Mouse (Mus musculus): ENCODE data around the gene R3hdm1. TPM values are rescaled to one million over a fixed set of nuclear protein-coding genes. Genes with fewer than 3 reads are reported as not detected.

Gene R3hdm1
- polyA plus RNA-seq, 1 experiment, result 212 TPM

DNA sequence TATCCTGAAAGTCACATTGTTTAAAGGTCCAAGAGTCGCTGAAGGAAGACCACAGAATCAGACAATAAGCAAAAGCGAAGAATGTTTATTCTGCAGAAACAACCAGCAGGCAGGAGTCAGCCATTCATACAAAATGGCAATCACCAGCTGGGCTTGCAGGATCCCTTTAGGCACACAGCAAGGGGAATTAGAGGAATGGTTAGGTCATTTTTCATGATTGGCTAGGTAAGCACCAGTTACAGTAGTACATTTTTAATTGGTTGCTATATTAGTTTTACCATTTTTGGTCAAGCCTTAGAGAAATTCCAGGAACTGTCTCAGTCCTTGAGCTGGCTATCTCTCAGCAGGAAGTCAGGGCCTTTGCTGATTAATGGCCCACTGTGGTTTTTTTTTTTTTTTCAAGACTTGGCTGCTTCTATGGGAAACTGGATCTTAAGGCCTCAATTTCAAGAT, 34.1 kb upstream of the R3hdm1 start:
- H3K4me3 ChIP-seq (ENCODE audit: control insufficient read depth, low read depth, low read length), result no peak overlapping the region
- no peaks in the 10 kb centered on the region for H3K27me3 ChIP-seq (ENCODE audit: control insufficient read depth, insufficient read depth, low read length)
- H3K36me3 ChIP-seq (ENCODE audit: control insufficient read depth, insufficient read depth, low read length), result no peaks in the 10 kb centered on the region
- no peaks in the 10 kb centered on the region for H3K4me1 ChIP-seq (ENCODE audit: control insufficient read depth, insufficient read depth, low read length)
- no peak overlapping the region for H3K27ac ChIP-seq (ENCODE audit: control insufficient read depth, insufficient read depth, low read depth, low read length)
- TF ChIP-seq CTCF (IDR thresholded peaks at IDR 0.05; ENCODE audit: control insufficient read depth, insufficient read depth, insufficient replicate concordance, low read depth, low read length) (no peak), POLR2A (IDR thresholded peaks at IDR 0.05; ENCODE audit: control insufficient read depth, low read depth, low read length) (no peak)

DNA sequence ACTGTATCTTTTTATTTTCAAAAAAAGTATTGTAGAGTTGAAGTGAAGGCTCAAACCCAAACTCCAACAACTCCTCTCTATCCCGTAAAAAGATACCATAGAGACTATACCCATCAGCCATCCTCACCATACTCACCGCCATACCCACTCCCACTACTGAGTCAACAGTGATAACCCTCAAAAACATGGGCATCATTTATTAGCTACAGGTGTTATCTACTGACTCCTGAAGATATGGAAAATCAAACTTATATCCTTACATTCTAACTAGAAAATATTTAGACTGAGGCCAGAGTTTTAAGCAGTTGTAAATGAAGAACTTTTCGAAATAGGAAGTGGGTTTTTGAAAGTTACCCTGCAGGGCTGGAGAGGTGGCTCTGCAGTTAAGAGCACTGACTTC, 33.1 kb upstream of the R3hdm1 start:
- Histone ChIP-seq H3K27ac (ENCODE audit: control insufficient read depth, insufficient read depth, low read depth, low read length) (no peak overlapping the region), H3K4me1 (ENCODE audit: control insufficient read depth, insufficient read depth, low read length) (no peaks in the 10 kb centered on the region), H3K27me3 (ENCODE audit: control insufficient read depth, insufficient read depth, low read length) (no peaks in the 10 kb centered on the region), H3K36me3 (ENCODE audit: control insufficient read depth, insufficient read depth, low read length) (no peaks in the 10 kb centered on the region), H3K4me3 (ENCODE audit: control insufficient read depth, low read depth, low read length) (no peak overlapping the region)
- TF ChIP-seq POLR2A (IDR thresholded peaks at IDR 0.05; ENCODE audit: control insufficient read depth, low read depth, low read length) (no peak), CTCF (IDR thresholded peaks at IDR 0.05; ENCODE audit: control insufficient read depth, insufficient read depth, insufficient replicate concordance, low read depth, low read length) (no peak)

DNA sequence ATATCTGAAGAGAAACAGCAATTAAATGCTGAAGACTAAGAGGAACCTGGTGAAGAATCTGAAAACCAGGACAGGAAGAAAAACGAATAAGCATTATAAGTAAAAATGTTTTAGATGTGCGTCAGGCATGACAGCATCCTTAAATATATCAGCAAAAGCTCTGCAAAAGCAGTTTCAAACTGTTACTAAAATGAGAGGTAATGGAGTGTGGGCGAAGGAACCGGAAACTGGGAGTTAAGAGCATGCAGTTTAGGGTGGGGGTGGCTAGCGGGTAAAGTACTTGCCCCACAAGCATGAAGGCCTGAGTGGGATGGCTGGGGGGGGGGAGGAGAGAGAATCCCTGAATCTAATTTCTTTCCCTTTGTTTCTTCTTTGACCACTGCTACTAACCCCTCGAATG, 30.1 kb upstream of the R3hdm1 start:
- Histone ChIP-seq H3K36me3 (ENCODE audit: control insufficient read depth, insufficient read depth, low read length) (no peaks in the 10 kb centered on the region), H3K4me1 (ENCODE audit: control insufficient read depth, insufficient read depth, low read length) (no peaks in the 10 kb centered on the region), H3K27ac (ENCODE audit: control insufficient read depth, insufficient read depth, low read depth, low read length) (no peak overlapping the region), H3K4me3 (ENCODE audit: control insufficient read depth, low read depth, low read length) (no peak overlapping the region), H3K27me3 (ENCODE audit: control insufficient read depth, insufficient read depth, low read length) (no peaks in the 10 kb centered on the region)
- TF ChIP-seq POLR2A (IDR thresholded peaks at IDR 0.05; ENCODE audit: control insufficient read depth, low read depth, low read length), result no peak
- TF ChIP-seq CTCF (IDR thresholded peaks at IDR 0.05; ENCODE audit: control insufficient read depth, insufficient read depth, insufficient replicate concordance, low read depth, low read length), result no peak

DNA sequence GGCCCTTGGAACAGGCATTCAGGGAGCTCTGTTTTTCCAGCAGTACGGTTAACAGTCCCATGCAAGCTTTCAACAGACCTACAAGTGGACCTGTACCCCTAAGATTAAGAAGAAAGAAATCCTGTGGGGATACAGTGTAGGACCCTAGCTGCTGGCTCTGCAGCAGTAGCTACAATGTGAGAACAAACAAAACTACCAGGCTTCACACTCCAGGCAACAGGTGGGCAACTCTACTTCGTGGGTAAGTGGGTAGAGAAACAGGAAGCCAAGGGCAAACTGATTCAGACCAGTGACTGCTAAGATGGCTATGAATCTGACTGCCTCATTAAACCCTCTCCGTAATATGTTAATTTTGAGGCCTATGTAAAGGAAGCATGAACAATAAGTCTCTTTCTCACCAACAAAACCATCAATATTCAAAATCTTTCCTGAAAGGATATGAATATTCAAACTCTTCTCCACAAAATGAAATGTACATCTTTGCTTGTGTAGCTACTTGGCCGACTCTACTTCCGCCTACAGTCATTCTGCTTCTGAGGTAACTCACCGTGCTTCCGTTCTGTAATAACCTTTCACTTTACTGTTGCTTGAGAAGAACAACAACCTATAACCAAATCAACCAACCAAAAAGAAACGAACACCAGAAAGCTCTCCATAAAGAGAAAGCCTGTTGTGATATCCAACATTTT, 26.2 kb upstream of the R3hdm1 start:
- H3K27ac ChIP-seq (ENCODE audit: control insufficient read depth, insufficient read depth, low read depth, low read length), result no peak overlapping the region
- TF ChIP-seq POLR2A (IDR thresholded peaks at IDR 0.05; ENCODE audit: control insufficient read depth, low read depth, low read length) (no peak), CTCF (IDR thresholded peaks at IDR 0.05; ENCODE audit: control insufficient read depth, insufficient read depth, insufficient replicate concordance, low read depth, low read length) (no peak)
- no peaks in the 10 kb centered on the region for H3K36me3 ChIP-seq (ENCODE audit: control insufficient read depth, insufficient read depth, low read length)
- no peaks in the 10 kb centered on the region for H3K27me3 ChIP-seq (ENCODE audit: control insufficient read depth, insufficient read depth, low read length)
- H3K4me3 ChIP-seq (ENCODE audit: control insufficient read depth, low read depth, low read length), result no peak overlapping the region
- no peaks in the 10 kb centered on the region for H3K4me1 ChIP-seq (ENCODE audit: control insufficient read depth, insufficient read depth, low read length)

DNA sequence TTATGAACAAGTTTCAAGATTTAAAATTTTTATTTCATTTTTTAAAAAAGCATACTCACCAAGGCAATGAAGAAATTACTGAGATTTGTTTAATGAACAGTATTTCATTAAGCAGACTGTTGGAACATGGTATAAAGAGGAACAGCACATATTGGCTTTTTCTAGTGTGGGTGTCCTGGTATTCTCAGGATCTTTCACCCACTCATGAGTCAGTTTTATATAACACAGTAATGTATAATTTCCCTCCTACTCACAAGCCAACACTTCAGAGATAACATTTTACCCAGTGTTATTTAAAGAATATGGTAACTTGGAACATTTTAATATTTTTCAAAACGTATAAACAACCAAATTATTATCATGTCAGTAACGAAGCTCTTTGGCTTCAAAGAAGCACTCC, 25.3 kb upstream of the R3hdm1 start:
- TF ChIP-seq POLR2A (IDR thresholded peaks at IDR 0.05; ENCODE audit: control insufficient read depth, low read depth, low read length) (no peak), CTCF (IDR thresholded peaks at IDR 0.05; ENCODE audit: control insufficient read depth, insufficient read depth, insufficient replicate concordance, low read depth, low read length) (no peak)
- H3K27me3 ChIP-seq (ENCODE audit: control insufficient read depth, insufficient read depth, low read length), result no peaks in the 10 kb centered on the region
- no peak overlapping the region for H3K4me3 ChIP-seq (ENCODE audit: control insufficient read depth, low read depth, low read length)
- no peaks in the 10 kb centered on the region for H3K36me3 ChIP-seq (ENCODE audit: control insufficient read depth, insufficient read depth, low read length)
- H3K4me1 ChIP-seq (ENCODE audit: control insufficient read depth, insufficient read depth, low read length), result peaks cover 2% of the 10 kb centered on the region
- H3K27ac ChIP-seq (ENCODE audit: control insufficient read depth, insufficient read depth, low read depth, low read length), result no peak overlapping the region

DNA sequence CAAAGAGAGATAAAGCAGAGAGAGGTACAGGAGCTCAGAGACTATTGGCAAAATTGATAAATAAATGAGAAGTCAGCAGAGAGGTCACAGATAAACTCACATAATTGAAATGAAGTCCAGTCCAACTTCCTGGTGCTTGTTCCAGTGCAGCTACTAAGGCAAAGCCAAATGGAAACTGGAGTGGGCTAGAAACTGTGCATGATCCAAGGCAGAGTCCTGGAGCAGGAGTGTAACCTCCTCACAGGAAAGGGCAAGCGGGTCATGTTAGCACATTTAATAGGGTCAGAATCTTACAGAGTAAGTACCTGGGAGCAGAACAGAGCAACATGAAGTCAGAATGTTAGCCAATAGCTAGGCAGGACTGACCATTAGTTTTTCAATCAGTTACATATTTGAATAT, 24.5 kb upstream of the R3hdm1 start:
- Histone ChIP-seq H3K27me3 (ENCODE audit: control insufficient read depth, insufficient read depth, low read length) (no peaks in the 10 kb centered on the region), H3K36me3 (ENCODE audit: control insufficient read depth, insufficient read depth, low read length) (no peaks in the 10 kb centered on the region), H3K4me1 (ENCODE audit: control insufficient read depth, insufficient read depth, low read length) (peaks cover 3% of the 10 kb centered on the region), H3K4me3 (ENCODE audit: control insufficient read depth, low read depth, low read length) (no peak overlapping the region), H3K27ac (ENCODE audit: control insufficient read depth, insufficient read depth, low read depth, low read length) (no peak overlapping the region)
- no peak for TF ChIP-seq CTCF (IDR thresholded peaks at IDR 0.05; ENCODE audit: control insufficient read depth, insufficient read depth, insufficient replicate concordance, low read depth, low read length)
- no peak for TF ChIP-seq POLR2A (IDR thresholded peaks at IDR 0.05; ENCODE audit: control insufficient read depth, low read depth, low read length)

DNA sequence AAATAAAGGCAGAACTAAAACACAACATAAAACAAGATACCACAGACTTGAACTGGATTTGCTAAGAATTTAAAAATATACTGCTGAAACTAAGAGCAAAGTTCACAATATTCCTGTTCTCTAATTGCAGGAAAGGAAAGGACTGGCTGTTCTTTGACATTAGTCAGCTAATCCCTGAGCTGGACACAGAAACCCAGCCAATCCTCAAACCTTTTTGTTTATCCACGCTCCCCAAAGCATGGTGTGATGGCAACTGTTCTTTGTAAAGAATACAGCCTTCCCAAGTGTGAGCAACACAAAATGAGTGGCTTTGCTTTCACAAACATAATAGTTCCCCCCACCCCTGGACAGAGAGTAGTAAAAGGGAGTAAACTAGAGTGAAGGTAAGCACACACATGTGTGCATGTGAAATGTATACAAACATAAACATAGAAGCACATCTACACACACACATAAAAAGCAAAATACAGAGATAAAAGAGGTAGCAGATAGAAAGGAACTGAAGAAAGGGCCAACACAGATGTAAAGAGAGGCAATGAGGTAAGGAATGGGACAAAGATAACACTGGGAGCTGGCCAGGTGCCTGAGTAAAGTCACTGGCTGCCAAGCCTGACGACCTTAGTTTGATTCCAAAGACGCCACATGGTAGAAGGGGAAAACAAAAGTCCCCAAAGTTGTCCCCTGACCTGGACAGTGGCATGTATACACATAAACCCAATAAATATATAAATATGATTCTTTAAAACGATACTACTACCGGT, 22.0 kb upstream of the R3hdm1 start:
- no peak for TF ChIP-seq POLR2A (IDR thresholded peaks at IDR 0.05; ENCODE audit: control insufficient read depth, low read depth, low read length)
- no peak for TF ChIP-seq CTCF (IDR thresholded peaks at IDR 0.05; ENCODE audit: control insufficient read depth, insufficient read depth, insufficient replicate concordance, low read depth, low read length)
- Histone ChIP-seq H3K4me3 (ENCODE audit: control insufficient read depth, low read depth, low read length) (no peak overlapping the region), H3K27ac (ENCODE audit: control insufficient read depth, insufficient read depth, low read depth, low read length) (no peak overlapping the region), H3K36me3 (ENCODE audit: control insufficient read depth, insufficient read depth, low read length) (no peaks in the 10 kb centered on the region), H3K27me3 (ENCODE audit: control insufficient read depth, insufficient read depth, low read length) (no peaks in the 10 kb centered on the region), H3K4me1 (ENCODE audit: control insufficient read depth, insufficient read depth, low read length) (peaks cover 3% of the 10 kb centered on the region)
